7 mouse cellular contexts compared by ENCODE assay signal in the genomic region with DNA sequence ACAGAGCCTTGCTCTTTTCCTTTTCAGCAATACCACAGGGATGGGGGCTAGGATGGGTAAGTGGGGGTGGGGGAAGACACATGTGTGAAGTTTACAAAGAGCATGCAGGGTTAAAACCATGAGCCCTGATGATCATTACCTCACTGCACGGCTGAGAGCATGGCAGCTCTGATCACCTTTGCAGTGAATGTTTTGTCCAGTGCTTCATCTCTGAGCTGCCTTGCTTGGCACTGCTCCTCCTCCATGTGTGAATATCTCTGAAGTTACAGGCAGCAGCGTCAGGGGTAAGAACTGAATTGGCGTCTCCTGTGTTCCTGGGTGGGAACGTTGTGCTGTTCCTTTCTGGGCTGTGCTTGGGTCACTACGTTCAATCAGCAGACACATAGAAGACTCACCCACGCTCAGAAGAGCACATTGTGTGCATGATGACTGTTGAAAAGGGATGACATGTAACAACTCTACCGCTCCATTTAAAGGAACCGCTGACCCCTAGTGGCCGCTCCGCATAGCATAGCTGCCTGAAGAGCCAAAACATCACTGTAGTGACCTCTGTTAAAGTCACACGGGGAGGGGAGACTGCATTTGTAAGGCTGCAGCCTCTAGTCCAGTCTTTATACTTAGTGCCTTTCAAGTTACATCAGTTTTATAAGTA.
DNase-seq lines count a peak whose midpoint lies in the region; ATAC-seq and TF ChIP-seq lines count a peak whose summit lies in the region.

No protein-coding gene starts in this region.

- H3K36me3 ChIP-seq in embryonic facial prominence, embryonic 10.5 days (replicated peaks) = peaks cover 2% of the 10 kb centered on the region; the same call in 1 of the 2 replicates
- H3K36me3 ChIP-seq in heart, adult 2 months (ENCODE audit: control insufficient read depth, insufficient read depth, low read length) = no peaks in the 10 kb centered on the region; the same call in none of the 2 replicates
- no peaks in the 10 kb centered on the region for H3K36me3 ChIP-seq in kidney, adult 2 months (ENCODE audit: control insufficient read depth, insufficient read depth, low read length)
- H3K36me3 ChIP-seq in limb, embryonic 13.5 days = peaks cover under 1% of the 10 kb centered on the region; the same call in 1 of the 2 replicates
- no peaks in the 10 kb centered on the region for H3K36me3 ChIP-seq in midbrain, embryonic 16.5 days (ENCODE audit: control insufficient read depth, insufficient read depth, low read length)

- TF ChIP-seq POLR2A in heart, adult 2 months (IDR thresholded peaks at IDR 0.05; ENCODE audit: insufficient read depth, low read depth, low read length) = no peak
- no peak for TF ChIP-seq POLR2A in kidney, adult 2 months (IDR thresholded peaks at IDR 0.05; ENCODE audit: low read depth, low read length)

- TF ChIP-seq EP300 in heart, adult 2 months (IDR thresholded peaks at IDR 0.05; ENCODE audit: insufficient read depth, low read depth, low read length) = peak; percentile 97

- no peak overlapping the region for H3K4me3 ChIP-seq in embryonic facial prominence, embryonic 10.5 days
- no peak overlapping the region for H3K4me3 ChIP-seq in heart, adult 2 months
- no peak overlapping the region for H3K4me3 ChIP-seq in kidney, adult 2 months (ENCODE audit: insufficient read depth, low read depth, low read length)
- no peak overlapping the region for H3K4me3 ChIP-seq in limb, embryonic 13.5 days
- no peak overlapping the region for H3K4me3 ChIP-seq in midbrain, embryonic 16.5 days (ENCODE audit: low read depth, low read length)

- 0 out of 2 replicates have a peak overlapping the region, but pooled peaks have one; percentile 5 for H3K9ac ChIP-seq in heart, adult 2 months (ENCODE audit: low read depth, low read length)
- H3K9ac ChIP-seq in limb, embryonic 13.5 days = no peak overlapping the region
- no peak overlapping the region for H3K9ac ChIP-seq in midbrain, embryonic 16.5 days (ENCODE audit: low read depth, low read length)

- WGBS in embryonic facial prominence, embryonic 10.5 days = 23% methylated on average over 11 of the region's 11 CpGs
- 2% methylated on average over 11 of the region's 11 CpGs for WGBS in heart, adult 2 months
- WGBS in kidney, adult 2 months = 4% methylated on average over 11 of the region's 11 CpGs
- 23% methylated on average over 11 of the region's 11 CpGs for WGBS in limb, embryonic 13.5 days
- 8% methylated on average over 11 of the region's 11 CpGs for WGBS in midbrain, embryonic 16.5 days

- ATAC-seq in limb, embryonic 13.5 days (ENCODE audit: low FRiP score, low read depth) = peak; percentile 59; the same call in 1 of the 2 replicates
- peak; percentile 81 for ATAC-seq in midbrain, embryonic 16.5 days

- peaks cover 10% of the 10 kb centered on the region; the same call in 1 of the 2 replicates for H3K4me1 ChIP-seq in embryonic facial prominence, embryonic 10.5 days
- peaks cover 27% of the 10 kb centered on the region for H3K4me1 ChIP-seq in heart, adult 2 months (ENCODE audit: control insufficient read depth, insufficient read depth, low read length)
- 0 out of 2 replicates have a peak, but pooled peaks cover 3% of the 10 kb centered on the region for H3K4me1 ChIP-seq in kidney, adult 2 months (ENCODE audit: control insufficient read depth, insufficient read depth, low read length)
- peaks cover 8% of the 10 kb centered on the region; the same call in 1 of the 2 replicates for H3K4me1 ChIP-seq in limb, embryonic 13.5 days
- peaks cover 10% of the 10 kb centered on the region for H3K4me1 ChIP-seq in midbrain, embryonic 16.5 days (ENCODE audit: control insufficient read depth, insufficient read depth, low read length)

- no peak overlapping the region for H3K4me2 ChIP-seq in limb, embryonic 13.5 days (replicated peaks)
- peak overlapping the region; percentile 28 for H3K4me2 ChIP-seq in midbrain, embryonic 16.5 days (ENCODE audit: low read length)

- peak; percentile 91 for DNase-seq in adrenal gland, postnatal 10 days
- DNase-seq in embryonic facial prominence, embryonic 10.5 days (ENCODE audit: low spot score) = peak; percentile 78
- peak; percentile 86 to 89 for DNase-seq in heart, adult 2 months
- DNase-seq in kidney, adult 2 months = peak; percentile 90
- peak; percentile 56 to 89 for DNase-seq in spleen, postnatal 10 days (ENCODE audit: low spot score in 2 of 2)

- H3K9me3 ChIP-seq in embryonic facial prominence, embryonic 10.5 days = no peaks in the 10 kb centered on the region
- H3K9me3 ChIP-seq in limb, embryonic 13.5 days = no peaks in the 10 kb centered on the region
- no peaks in the 10 kb centered on the region for H3K9me3 ChIP-seq in midbrain, embryonic 16.5 days (replicated peaks; ENCODE audit: control insufficient read depth, low read length, poor library complexity, severe bottlenecking)

- TF ChIP-seq CTCF in heart, adult 2 months (IDR thresholded peaks at IDR 0.05) = peak; percentile 99
- TF ChIP-seq CTCF in kidney, adult 2 months (conservative IDR thresholded peaks at IDR 0.05; ENCODE audit: insufficient read depth, insufficient read length, low read depth, low read length) = peak; percentile 98; the same call in 1 of the 2 replicates

- peaks cover 7% of the 10 kb centered on the region for H3K79me2 ChIP-seq in heart, adult 2 months (replicated peaks; ENCODE audit: control insufficient read depth, insufficient read depth, low read length)

- H3K27ac ChIP-seq in embryonic facial prominence, embryonic 10.5 days (replicated peaks) = no peak overlapping the region
- H3K27ac ChIP-seq in heart, adult 2 months = peak overlapping the region; percentile 66
- no peak overlapping the region for H3K27ac ChIP-seq in kidney, adult 2 months (ENCODE audit: insufficient read depth, low read depth, low read length)
- H3K27ac ChIP-seq in limb, embryonic 13.5 days = no peak overlapping the region
- H3K27ac ChIP-seq in midbrain, embryonic 16.5 days (ENCODE audit: low read length) = peak overlapping the region; percentile 40; the same call in 1 of the 2 replicates

- intact Hi-C loops in heart, adult 2 months (cut with DNase I) = loop anchor here (1.0 to 5.0 kb wide), 4 partner anchors 49 to 104 kb away; partner anchors contain the start of genes Atf1 and Dip2b

- H3K27me3 ChIP-seq in embryonic facial prominence, embryonic 10.5 days (replicated peaks; ENCODE audit: low read depth, poor library complexity, severe bottlenecking) = no peaks in the 10 kb centered on the region
- no peaks in the 10 kb centered on the region for H3K27me3 ChIP-seq in heart, adult 2 months (ENCODE audit: control insufficient read depth, insufficient read depth, low read length)
- H3K27me3 ChIP-seq in kidney, adult 2 months (replicated peaks; ENCODE audit: control insufficient read depth, insufficient read depth, low read length) = no peaks in the 10 kb centered on the region
- no peaks in the 10 kb centered on the region for H3K27me3 ChIP-seq in limb, embryonic 13.5 days
- H3K27me3 ChIP-seq in midbrain, embryonic 16.5 days (ENCODE audit: control insufficient read depth, insufficient read depth, low read depth, low read length) = no peaks in the 10 kb centered on the region

Comparison
In these comparisons a context has a peak if more than half of its experiments do, and no peak if none do; other contexts are left out.
1. H3K27ac ChIP-seq: peak in heart, adult 2 months (single experiment) and midbrain, embryonic 16.5 days (single experiment); none in embryonic facial prominence, embryonic 10.5 days (single experiment), kidney, adult 2 months (single experiment) and limb, embryonic 13.5 days (single experiment).
2. Peak in every context shown above with its lines, with median percentiles within 50 percentile points of each other: DNase-seq.